Mouse (Mus musculus): ENCODE data around the gene Cd151. TPM values are rescaled to one million over a fixed set of nuclear protein-coding genes. Genes with fewer than 3 reads are reported as not detected.

Gene Cd151
- polyA plus RNA-seq, 1 experiment from 2014 or later: 54.9 TPM

GRCm38 (mm10) chr7:141471236-141471635 lies 4.0 kb downstream of the Cd151 start:
- peaks cover 36% of the 10 kb centered on the region for H3K36me3 ChIP-seq (ENCODE audit: control insufficient read depth, insufficient read depth, low read length)
- no peak overlapping the region for H3K27ac ChIP-seq (replicated peaks; ENCODE audit: low read depth, low read length)
- H3K9me3 ChIP-seq (ENCODE audit: control insufficient read depth, low read length): no peaks in the 10 kb centered on the region
- H3K9ac ChIP-seq (ENCODE audit: low read depth, low read length): no peak overlapping the region
- 86% methylated on average over 1 of the region's 1 CpGs for WGBS
- DNase-seq (ENCODE audit: low spot score) (no peak), ATAC-seq (ENCODE audit: low read depth) (no peak)
- H3K4me1 ChIP-seq (ENCODE audit: control insufficient read depth, insufficient read depth, low read length): peaks cover 40% of the 10 kb centered on the region
- H3K4me3 ChIP-seq (ENCODE audit: low read depth, low read length): no peak overlapping the region
- H3K4me2 ChIP-seq (ENCODE audit: low read depth, low read length): no peak overlapping the region
- no peaks in the 10 kb centered on the region for H3K27me3 ChIP-seq (replicated peaks; ENCODE audit: control insufficient read depth, insufficient read depth, low read length)

DNA sequence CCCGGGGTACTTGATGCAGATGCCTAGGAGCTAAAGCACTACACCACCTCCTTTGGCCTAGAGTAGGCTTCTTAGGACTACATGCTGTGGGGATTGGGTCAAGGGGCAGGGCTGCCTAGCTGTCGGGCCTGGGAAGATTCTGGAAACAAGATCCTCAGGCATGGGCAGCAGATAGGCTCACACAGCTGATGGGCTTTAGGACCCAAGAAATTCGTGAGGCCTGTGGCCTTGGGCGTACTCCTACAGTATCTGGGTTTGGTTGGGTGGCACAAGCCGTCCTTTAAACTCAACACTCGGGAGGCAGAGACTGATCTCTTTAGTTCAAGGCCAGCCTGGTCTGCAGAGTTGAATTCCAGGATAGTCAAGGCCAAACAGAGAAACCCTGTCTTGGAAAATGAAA lies 5.0 kb downstream of the Cd151 start:
- 74% methylated on average over 6 of the region's 6 CpGs for WGBS
- peaks cover 36% of the 10 kb centered on the region for H3K36me3 ChIP-seq (ENCODE audit: control insufficient read depth, insufficient read depth, low read length)
- H3K4me3 ChIP-seq (ENCODE audit: low read depth, low read length): no peak overlapping the region
- DNase-seq (ENCODE audit: low spot score) (no peak), ATAC-seq (ENCODE audit: low read depth) (no peak)
- no peak overlapping the region for H3K4me2 ChIP-seq (ENCODE audit: low read depth, low read length)
- no peaks in the 10 kb centered on the region for H3K27me3 ChIP-seq (replicated peaks; ENCODE audit: control insufficient read depth, insufficient read depth, low read length)
- no peak overlapping the region for H3K9ac ChIP-seq (ENCODE audit: low read depth, low read length)
- H3K27ac ChIP-seq (replicated peaks; ENCODE audit: low read depth, low read length): no peak overlapping the region
- H3K9me3 ChIP-seq (ENCODE audit: control insufficient read depth, low read length): no peaks in the 10 kb centered on the region
- peaks cover 40% of the 10 kb centered on the region for H3K4me1 ChIP-seq (ENCODE audit: control insufficient read depth, insufficient read depth, low read length)

- H3K4me3 ChIP-seq (ENCODE audit: low read depth, low read length): no peak overlapping the region
- no peak overlapping the region for H3K4me2 ChIP-seq (ENCODE audit: low read depth, low read length)
- DNase-seq (ENCODE audit: low spot score): no peak
- H3K27me3 ChIP-seq (replicated peaks; ENCODE audit: control insufficient read depth, insufficient read depth, low read length): no peaks in the 10 kb centered on the region
- H3K27ac ChIP-seq (replicated peaks; ENCODE audit: low read depth, low read length): no peak overlapping the region
- H3K9ac ChIP-seq (ENCODE audit: low read depth, low read length): no peak overlapping the region
- WGBS: 84% methylated on average over 6 of the region's 6 CpGs
- H3K36me3 ChIP-seq (ENCODE audit: control insufficient read depth, insufficient read depth, low read length): peaks cover 36% of the 10 kb centered on the region
- ATAC-seq (ENCODE audit: low read depth): no peak
- H3K9me3 ChIP-seq (ENCODE audit: control insufficient read depth, low read length): no peaks in the 10 kb centered on the region
- peaks cover 45% of the 10 kb centered on the region for H3K4me1 ChIP-seq (ENCODE audit: control insufficient read depth, insufficient read depth, low read length)
Measured at GRCm38 (mm10) chr7:141472763-141473162, 5.6 kb downstream of the Cd151 start.

- WGBS: 9% methylated on average over 5 of the region's 5 CpGs
- no peak for ATAC-seq (ENCODE audit: low read depth)
- peaks cover 34% of the 10 kb centered on the region for H3K36me3 ChIP-seq (ENCODE audit: control insufficient read depth, insufficient read depth, low read length)
- H3K4me1 ChIP-seq (ENCODE audit: control insufficient read depth, insufficient read depth, low read length): peaks cover 42% of the 10 kb centered on the region
- peak overlapping the region; percentile 93 for H3K4me2 ChIP-seq (ENCODE audit: low read depth, low read length)
- H3K27me3 ChIP-seq (replicated peaks; ENCODE audit: control insufficient read depth, insufficient read depth, low read length): no peaks in the 10 kb centered on the region
- peak overlapping the region; percentile 81 for H3K4me3 ChIP-seq (ENCODE audit: low read depth, low read length)
- H3K27ac ChIP-seq (replicated peaks; ENCODE audit: low read depth, low read length): no peak overlapping the region
- H3K9me3 ChIP-seq (ENCODE audit: control insufficient read depth, low read length): no peaks in the 10 kb centered on the region
- H3K9ac ChIP-seq (ENCODE audit: low read depth, low read length): peak overlapping the region; percentile 87
- no peak for DNase-seq (ENCODE audit: low spot score)
Measured at GRCm38 (mm10) chr7:141474160-141474559, 7.0 kb downstream of the Cd151 start.

- H3K4me2 ChIP-seq (ENCODE audit: low read depth, low read length): peak within 1 kb of the TSS; percentile 93
- peaks cover 26% of the 10 kb centered on the region for H3K36me3 ChIP-seq (ENCODE audit: control insufficient read depth, insufficient read depth, low read length)
- DNase-seq (ENCODE audit: low spot score): peak; percentile 93
- H3K4me1 ChIP-seq (ENCODE audit: control insufficient read depth, insufficient read depth, low read length): peaks cover 37% of the 10 kb centered on the region
- under 1% methylated on average over 45 of the region's 87 CpGs for WGBS
- peaks cover 3% of the 10 kb centered on the region; the same call in 1 of the 2 replicates for H3K27me3 ChIP-seq (replicated peaks; ENCODE audit: control insufficient read depth, insufficient read depth, low read length)
- no peaks in the 10 kb centered on the region for H3K9me3 ChIP-seq (ENCODE audit: control insufficient read depth, low read length)
- H3K27ac ChIP-seq (replicated peaks; ENCODE audit: low read depth, low read length): peak within 1 kb of the TSS; percentile 93
- peak; percentile 81 for ATAC-seq (ENCODE audit: low read depth)
- H3K9ac ChIP-seq (ENCODE audit: low read depth, low read length): peak within 1 kb of the TSS; percentile 87
- peak within 1 kb of the TSS; percentile 81 for H3K4me3 ChIP-seq (ENCODE audit: low read depth, low read length)
Measured at GRCm38 (mm10) chr7:141475011-141475804, 8.0 kb downstream of the Cd151 start, which contains the start of the genes Polr2l and Tspan4. Polr2l (minus strand) TSS chr7:141475132. Tspan4 (plus strand) TSS chr7:141475240.

- H3K27ac ChIP-seq (replicated peaks; ENCODE audit: low read depth, low read length): peak overlapping the region; percentile 93
- 2% methylated on average over 10 of the region's 12 CpGs for WGBS
- peak overlapping the region; percentile 93 for H3K4me2 ChIP-seq (ENCODE audit: low read depth, low read length)
- no peaks in the 10 kb centered on the region for H3K9me3 ChIP-seq (ENCODE audit: control insufficient read depth, low read length)
- DNase-seq (ENCODE audit: low spot score) (no peak), ATAC-seq (ENCODE audit: low read depth) (no peak)
- H3K9ac ChIP-seq (ENCODE audit: low read depth, low read length): peak overlapping the region; percentile 87
- peaks cover 21% of the 10 kb centered on the region for H3K36me3 ChIP-seq (ENCODE audit: control insufficient read depth, insufficient read depth, low read length)
- peaks cover 37% of the 10 kb centered on the region for H3K4me1 ChIP-seq (ENCODE audit: control insufficient read depth, insufficient read depth, low read length)
- peak overlapping the region; percentile 81 for H3K4me3 ChIP-seq (ENCODE audit: low read depth, low read length)
- H3K27me3 ChIP-seq (replicated peaks; ENCODE audit: control insufficient read depth, insufficient read depth, low read length): peaks cover 4% of the 10 kb centered on the region; the same call in 1 of the 2 replicates
Measured at GRCm38 (mm10) chr7:141475805-141476158, 8.6 kb downstream of the Cd151 start.

DNA sequence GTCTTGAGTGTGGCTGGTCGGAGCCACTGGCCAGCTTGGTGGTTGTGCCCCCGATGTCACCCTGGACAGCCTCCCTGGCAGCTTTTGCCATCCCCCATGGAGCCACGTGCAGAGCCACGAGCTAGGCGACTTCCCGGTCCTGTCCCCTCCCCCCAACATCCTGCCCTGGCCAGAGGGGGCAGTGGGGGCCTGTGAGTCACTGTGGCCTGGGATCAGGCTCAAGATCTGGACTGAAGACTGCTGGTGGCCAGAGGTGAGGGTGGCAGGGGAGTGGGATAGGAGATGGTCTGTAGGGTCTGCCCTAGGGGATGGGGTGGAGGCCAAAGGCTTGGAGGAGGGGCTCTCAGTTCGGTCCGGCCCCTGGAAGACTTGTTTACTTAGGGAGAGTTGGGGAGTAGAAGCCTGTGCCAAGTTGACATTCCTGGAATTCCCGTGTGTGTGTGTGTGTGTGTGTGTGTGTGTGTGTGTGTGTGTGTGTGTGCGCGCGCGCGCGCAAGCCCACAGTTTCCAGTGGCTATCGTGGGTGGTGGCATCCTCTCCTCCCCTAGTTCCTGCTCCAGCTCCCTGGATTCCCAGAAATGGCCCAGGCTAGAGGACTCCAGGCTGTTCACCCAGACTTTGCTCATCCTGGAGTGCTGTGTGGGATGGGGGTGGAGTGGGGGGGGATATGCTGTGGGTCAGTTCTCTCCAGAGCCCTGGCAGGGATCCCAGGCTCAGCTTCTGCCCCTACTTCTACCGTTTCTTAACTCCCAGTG lies 9.2 kb downstream of the Cd151 start:
- peak overlapping the region; percentile 93 for H3K27ac ChIP-seq (replicated peaks; ENCODE audit: low read depth, low read length)
- H3K4me1 ChIP-seq (ENCODE audit: control insufficient read depth, insufficient read depth, low read length): peaks cover 37% of the 10 kb centered on the region
- H3K9ac ChIP-seq (ENCODE audit: low read depth, low read length): peak overlapping the region; percentile 87
- DNase-seq (ENCODE audit: low spot score): peak; percentile 90
- peak overlapping the region; percentile 93 for H3K4me2 ChIP-seq (ENCODE audit: low read depth, low read length)
- H3K27me3 ChIP-seq (replicated peaks; ENCODE audit: control insufficient read depth, insufficient read depth, low read length): peaks cover 4% of the 10 kb centered on the region; the same call in 1 of the 2 replicates
- peak; percentile 54 for ATAC-seq (ENCODE audit: low read depth)
- WGBS: 0% methylated on average over 9 of the region's 17 CpGs
- H3K36me3 ChIP-seq (ENCODE audit: control insufficient read depth, insufficient read depth, low read length): peaks cover 14% of the 10 kb centered on the region
- no peaks in the 10 kb centered on the region for H3K9me3 ChIP-seq (ENCODE audit: control insufficient read depth, low read length)
- H3K4me3 ChIP-seq (ENCODE audit: low read depth, low read length): peak overlapping the region; percentile 81

- H3K27me3 ChIP-seq (replicated peaks; ENCODE audit: control insufficient read depth, insufficient read depth, low read length): peaks cover 9% of the 10 kb centered on the region
- H3K4me1 ChIP-seq (ENCODE audit: control insufficient read depth, insufficient read depth, low read length): peaks cover 37% of the 10 kb centered on the region
- peak overlapping the region; percentile 93 for H3K27ac ChIP-seq (replicated peaks; ENCODE audit: low read depth, low read length)
- peak overlapping the region; percentile 87 for H3K9ac ChIP-seq (ENCODE audit: low read depth, low read length)
- H3K9me3 ChIP-seq (ENCODE audit: control insufficient read depth, low read length): no peaks in the 10 kb centered on the region
- H3K4me3 ChIP-seq (ENCODE audit: low read depth, low read length): peak overlapping the region; percentile 81
- peaks cover 9% of the 10 kb centered on the region for H3K36me3 ChIP-seq (ENCODE audit: control insufficient read depth, insufficient read depth, low read length)
- DNase-seq (ENCODE audit: low spot score) (no peak), ATAC-seq (ENCODE audit: low read depth) (no peak)
- H3K4me2 ChIP-seq (ENCODE audit: low read depth, low read length): peak overlapping the region; percentile 93
- WGBS: 13% methylated on average over 7 of the region's 7 CpGs
Measured at GRCm38 (mm10) chr7:141476981-141477370, 9.8 kb downstream of the Cd151 start.
